Comparison of ENCODE assay signal across 28 mouse cellular contexts in genomic region chr14:106022806-106023205, GRCm38 (mm10).
DNase-seq lines count a peak whose midpoint lies in the region; ATAC-seq and TF ChIP-seq lines count a peak whose summit lies in the region.
"Had no signal": no experiment of that assay in that cellular context is flagged by ENCODE, and none has a peak within 500 bp of the region (broad histone marks: within the 10 kb centered on the region; RNA-seq: fewer than 3 reads in every experiment).

No protein-coding gene starts in this region.

- no peaks in the 10 kb centered on the region for H3K4me1 ChIP-seq in liver, postnatal 0 days (ENCODE audit: insufficient read depth)
- H3K4me1 ChIP-seq in liver, embryonic 11.5 days (replicated peaks; ENCODE audit: control insufficient read depth, insufficient read depth, low read length): no peaks in the 10 kb centered on the region
- no peaks in the 10 kb centered on the region for H3K4me1 ChIP-seq in hindbrain, embryonic 11.5 days (replicated peaks; ENCODE audit: control insufficient read depth, insufficient read depth, low read length)
- H3K4me1 ChIP-seq in kidney, embryonic 16.5 days (ENCODE audit: insufficient read depth, low read length): no peaks in the 10 kb centered on the region
- H3K4me1 ChIP-seq: embryonic facial prominence, embryonic 10.5 days; embryonic facial prominence, embryonic 13.5 days; heart, embryonic 13.5 days; hindbrain, embryonic 13.5 days had no signal

- DNase-seq in liver, postnatal 0 days: no peak
- DNase-seq in liver, embryonic 11.5 days (ENCODE audit: low spot score): no peak
- DNase-seq in hindbrain, embryonic 11.5 days (ENCODE audit: low spot score): no peak
- DNase-seq: adrenal gland, adult 2 months; adrenal gland, postnatal 14 days; cerebellum, adult 11 months; cerebellum, adult 2 months; cerebellum, adult 9-11 months; cerebellum, postnatal 25 days; embryo, embryonic 11 days; forebrain, postnatal 0 days; gastrocnemius, adult 2 months; gastrocnemius, postnatal 14 days; heart, adult 18-20 months; heart, postnatal 14 days; heart, postnatal 4 days had no signal

- no peak overlapping the region for H3K4me3 ChIP-seq in liver, postnatal 0 days (ENCODE audit: low read depth, low read length)
- no peak overlapping the region for H3K4me3 ChIP-seq in liver, embryonic 11.5 days (ENCODE audit: low read depth, low read length)
- no peak overlapping the region for H3K4me3 ChIP-seq in hindbrain, embryonic 11.5 days (ENCODE audit: low read depth, low read length)
- no peak overlapping the region for H3K4me3 ChIP-seq in kidney, embryonic 16.5 days (ENCODE audit: low read length)
- H3K4me3 ChIP-seq: embryonic facial prominence, embryonic 10.5 days; embryonic facial prominence, embryonic 13.5 days; erythroblast, embryonic 14.5 days; gastrocnemius, adult 2 months; heart, embryonic 13.5 days; hindbrain, embryonic 13.5 days had no signal

- TF ChIP-seq EP300 in liver, postnatal 0 days (IDR thresholded peaks at IDR 0.05; ENCODE audit: low read depth): no peak

- H3K27ac ChIP-seq in liver, postnatal 0 days (ENCODE audit: low read depth): no peak overlapping the region
- H3K27ac ChIP-seq in liver, embryonic 11.5 days (ENCODE audit: low read depth, low read length): no peak overlapping the region
- H3K27ac ChIP-seq in hindbrain, embryonic 11.5 days (ENCODE audit: low read depth, low read length): no peak overlapping the region
- no peak overlapping the region for H3K27ac ChIP-seq in kidney, embryonic 16.5 days (ENCODE audit: low read length)
- H3K27ac ChIP-seq: embryonic facial prominence, embryonic 10.5 days; embryonic facial prominence, embryonic 13.5 days; gastrocnemius, adult 2 months; heart, embryonic 13.5 days; hindbrain, embryonic 13.5 days had no signal

- no peaks in the 10 kb centered on the region for H3K36me3 ChIP-seq in liver, postnatal 0 days (replicated peaks; ENCODE audit: insufficient read depth, low read length)
- no peaks in the 10 kb centered on the region for H3K36me3 ChIP-seq in liver, embryonic 11.5 days (ENCODE audit: control insufficient read depth, insufficient read depth, low read length)
- H3K36me3 ChIP-seq in hindbrain, embryonic 11.5 days (ENCODE audit: control insufficient read depth, insufficient read depth, low read length): no peaks in the 10 kb centered on the region
- no peaks in the 10 kb centered on the region for H3K36me3 ChIP-seq in kidney, embryonic 16.5 days (ENCODE audit: insufficient read depth, low read length)
- H3K36me3 ChIP-seq: embryonic facial prominence, embryonic 10.5 days; embryonic facial prominence, embryonic 13.5 days; heart, embryonic 13.5 days; hindbrain, embryonic 13.5 days had no signal

- H3K9me3 ChIP-seq in liver, postnatal 0 days (ENCODE audit: low read length): no peaks in the 10 kb centered on the region
- H3K9me3 ChIP-seq in liver, embryonic 11.5 days (ENCODE audit: control insufficient read depth, low read length): no peaks in the 10 kb centered on the region
- no peaks in the 10 kb centered on the region for H3K9me3 ChIP-seq in hindbrain, embryonic 11.5 days (ENCODE audit: control insufficient read depth, low read length)
- no peaks in the 10 kb centered on the region for H3K9me3 ChIP-seq in kidney, embryonic 16.5 days (ENCODE audit: low read length)
- H3K9me3 ChIP-seq: embryonic facial prominence, embryonic 10.5 days; embryonic facial prominence, embryonic 13.5 days; heart, embryonic 13.5 days; hindbrain, embryonic 13.5 days had no signal

- 0 out of 2 replicates have a peak overlapping the region, but pooled peaks have one; percentile 18 for H3K4me2 ChIP-seq in liver, postnatal 0 days (ENCODE audit: low read depth, low read length)
- H3K4me2 ChIP-seq in liver, embryonic 11.5 days: no peak overlapping the region
- H3K4me2 ChIP-seq in hindbrain, embryonic 11.5 days (replicated peaks; ENCODE audit: low read depth, low read length): no peak overlapping the region
- no peak overlapping the region for H3K4me2 ChIP-seq in kidney, embryonic 16.5 days (replicated peaks; ENCODE audit: low read depth, low read length)
- H3K4me2 ChIP-seq: embryonic facial prominence, embryonic 13.5 days; heart, embryonic 13.5 days; hindbrain, embryonic 13.5 days had no signal

- no peaks in the 10 kb centered on the region for H3K27me3 ChIP-seq in liver, postnatal 0 days (ENCODE audit: insufficient read depth, low read length)
- no peaks in the 10 kb centered on the region for H3K27me3 ChIP-seq in liver, embryonic 11.5 days (replicated peaks; ENCODE audit: control insufficient read depth, insufficient read depth, low read length)
- no peaks in the 10 kb centered on the region for H3K27me3 ChIP-seq in hindbrain, embryonic 11.5 days (ENCODE audit: control insufficient read depth, insufficient read depth, low read length)
- no peaks in the 10 kb centered on the region for H3K27me3 ChIP-seq in kidney, embryonic 16.5 days (ENCODE audit: insufficient read depth, low read length)
- H3K27me3 ChIP-seq: embryonic facial prominence, embryonic 13.5 days; heart, embryonic 13.5 days; hindbrain, embryonic 13.5 days had no signal

- WGBS in liver, postnatal 0 days (ENCODE audit: insufficient replicate concordance): 66% methylated on average over 7 of the region's 7 CpGs
- 79% methylated on average over 7 of the region's 7 CpGs for WGBS in liver, embryonic 11.5 days
- WGBS in hindbrain, embryonic 11.5 days: 87% methylated on average over 7 of the region's 7 CpGs
- 84% methylated on average over 7 of the region's 7 CpGs for WGBS in kidney, embryonic 16.5 days

- no peak for ATAC-seq in liver, postnatal 0 days
- no peak for ATAC-seq in liver, embryonic 11.5 days (replicated peaks; ENCODE audit: low FRiP score)
- ATAC-seq in hematopoietic stem cell, adult 5-6 weeks (replicated peaks in 1 of 2; ENCODE audit: insufficient read depth in 1 of 2, low FRiP score in 2 of 2, low TSS enrichment in 1 of 2, low read depth in 1 of 2, poor library complexity in 2 of 2, severe bottlenecking in 2 of 2): peak; percentile 49 to 66; a peak in 3 of 4 replicates
- peak; percentile 59 for ATAC-seq in monocyte, adult 5-6 weeks (replicated peaks; ENCODE audit: insufficient number of reproducible peaks, low FRiP score, low TSS enrichment, poor library complexity, severe bottlenecking)
- no peak for ATAC-seq in hindbrain, embryonic 11.5 days (ENCODE audit: low FRiP score)
- no peak for ATAC-seq in kidney, embryonic 16.5 days (ENCODE audit: low FRiP score, low TSS enrichment)
- ATAC-seq in erythroid progenitor cell, adult 5-6 weeks (replicated peaks; ENCODE audit: low FRiP score, poor library complexity, severe bottlenecking): no peak
- ATAC-seq: CD4-positive, CD25-positive, alpha-beta regulatory T cell, adult 4 months; forebrain, embryonic 14.5 days; forebrain, postnatal 0 days; hindbrain, embryonic 16.5 days had no signal

- no peak overlapping the region for H3K9ac ChIP-seq in liver, postnatal 0 days (replicated peaks)
- H3K9ac ChIP-seq in liver, embryonic 11.5 days (ENCODE audit: low read depth, low read length): no peak overlapping the region
- H3K9ac ChIP-seq in hindbrain, embryonic 11.5 days (ENCODE audit: low read depth, low read length): no peak overlapping the region
- no peak overlapping the region for H3K9ac ChIP-seq in kidney, embryonic 16.5 days (replicated peaks; ENCODE audit: low read length)
- H3K9ac ChIP-seq: embryonic facial prominence, embryonic 13.5 days; forebrain, postnatal 0 days; heart, embryonic 13.5 days; hindbrain, embryonic 13.5 days had no signal

- TF ChIP-seq CTCF in liver, postnatal 0 days (IDR thresholded peaks at IDR 0.05; ENCODE audit: low read depth): no peak

Comparison
In these comparisons a context has a peak if more than half of its experiments do, and no peak if none do; other contexts are left out.
1. ATAC-seq: peak in hematopoietic stem cell, adult 5-6 weeks (2 of 2) and monocyte, adult 5-6 weeks (single experiment); none in liver, postnatal 0 days (single experiment), liver, embryonic 11.5 days (single experiment), hindbrain, embryonic 11.5 days (single experiment), kidney, embryonic 16.5 days (single experiment) and erythroid progenitor cell, adult 5-6 weeks (single experiment).